In the genomic region with DNA sequence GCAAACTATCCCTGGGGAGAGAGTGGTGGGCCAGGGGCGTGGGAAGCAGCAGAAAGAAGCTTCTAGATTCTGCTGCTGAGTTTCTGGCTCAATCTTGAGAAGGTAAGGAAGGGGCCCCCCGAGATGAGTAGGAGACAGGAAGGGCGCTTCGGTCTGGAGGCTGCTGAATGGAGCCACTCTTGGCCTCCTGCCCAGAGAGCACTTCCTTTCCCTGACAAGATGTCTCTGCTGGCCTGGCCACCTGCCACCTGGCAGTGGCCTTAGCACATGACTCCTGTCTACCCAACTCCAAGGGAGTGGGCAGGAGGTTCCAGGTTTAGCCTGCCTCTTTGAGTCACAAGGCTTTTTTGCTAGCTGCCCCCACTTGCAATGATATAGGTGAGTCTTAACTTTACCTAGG, we compare ENCODE assay signal across 8 mouse cellular contexts. TPM values are rescaled to one million over a fixed set of nuclear protein-coding genes. Genes with fewer than 3 reads are reported as not detected.
DNase-seq lines count a peak whose midpoint lies in the region; ATAC-seq lines count a peak whose summit lies in the region.

No protein-coding gene starts in this region.

- no peak overlapping the region for H3K4me2 ChIP-seq in forebrain, embryonic 15.5 days (replicated peaks)
- peak overlapping the region; percentile 23; the same call in 1 of the 2 replicates for H3K4me2 ChIP-seq in intestine, embryonic 15.5 days (replicated peaks)

- 34% methylated on average over 4 of the region's 4 CpGs for WGBS in forebrain, embryonic 15.5 days
- WGBS in forebrain, embryonic 10.5 days, result 93% methylated on average over 4 of the region's 4 CpGs
- WGBS in intestine, embryonic 15.5 days, result 17% methylated on average over 4 of the region's 4 CpGs

- no peak for DNase-seq in forebrain, embryonic 10.5 days (ENCODE audit: extremely low spot score, low spot score)
- peak; percentile 85 for DNase-seq in cerebellum, adult 11 months
- DNase-seq in gastrocnemius, postnatal 36 days, result peak; percentile 51 to 64
- DNase-seq in left cerebral cortex, postnatal 10 days (ENCODE audit: extremely low spot score in 1 of 2, low spot score in 2 of 2), result peak; percentile 80 to 96
- peak; percentile 74 for DNase-seq in telencephalon, adult 2 months (ENCODE audit: low read depth, low spot score)

- no peaks in the 10 kb centered on the region for H3K27me3 ChIP-seq in forebrain, embryonic 15.5 days
- no peaks in the 10 kb centered on the region for H3K27me3 ChIP-seq in forebrain, embryonic 10.5 days (ENCODE audit: poor library complexity, severe bottlenecking)
- no peaks in the 10 kb centered on the region for H3K27me3 ChIP-seq in intestine, embryonic 15.5 days (replicated peaks)

- 0 out of 2 replicates have a peak, but pooled peaks have one; percentile 53 for ATAC-seq in forebrain, embryonic 15.5 days (replicated peaks)
- ATAC-seq in intestine, embryonic 15.5 days, result peak; percentile 39
- peak; percentile 75 for ATAC-seq in megakaryocyte-erythroid progenitor cell, adult 5-6 weeks (replicated peaks; ENCODE audit: low FRiP score, low TSS enrichment, poor library complexity, severe bottlenecking)

- intact Hi-C loops in gastrocnemius, postnatal 36 days (cut with DNase I), result no loop called here
- intact Hi-C loops in left cerebral cortex, postnatal 10 days (cut with DNase I), result no loop called here

- H3K36me3 ChIP-seq in forebrain, embryonic 15.5 days, result no peaks in the 10 kb centered on the region
- no peaks in the 10 kb centered on the region for H3K36me3 ChIP-seq in forebrain, embryonic 10.5 days (replicated peaks)
- H3K36me3 ChIP-seq in intestine, embryonic 15.5 days, result no peaks in the 10 kb centered on the region

- H3K27ac ChIP-seq in forebrain, embryonic 15.5 days (replicated peaks), result no peak overlapping the region
- H3K27ac ChIP-seq in forebrain, embryonic 10.5 days, result no peak overlapping the region
- 0 out of 2 replicates have a peak overlapping the region, but pooled peaks have one; percentile 6 for H3K27ac ChIP-seq in intestine, embryonic 15.5 days

- H3K4me1 ChIP-seq in forebrain, embryonic 15.5 days, result peaks cover 12% of the 10 kb centered on the region
- 0 out of 2 replicates have a peak, but pooled peaks cover 3% of the 10 kb centered on the region for H3K4me1 ChIP-seq in forebrain, embryonic 10.5 days
- peaks cover 35% of the 10 kb centered on the region for H3K4me1 ChIP-seq in intestine, embryonic 15.5 days (replicated peaks)

- no peak overlapping the region for H3K9ac ChIP-seq in forebrain, embryonic 15.5 days (replicated peaks)
- no peak overlapping the region for H3K9ac ChIP-seq in intestine, embryonic 15.5 days

- H3K9me3 ChIP-seq in forebrain, embryonic 15.5 days, result no peaks in the 10 kb centered on the region
- H3K9me3 ChIP-seq in forebrain, embryonic 10.5 days, result no peaks in the 10 kb centered on the region
- no peaks in the 10 kb centered on the region for H3K9me3 ChIP-seq in intestine, embryonic 15.5 days

- no peak overlapping the region for H3K4me3 ChIP-seq in forebrain, embryonic 15.5 days
- no peak overlapping the region for H3K4me3 ChIP-seq in forebrain, embryonic 10.5 days
- H3K4me3 ChIP-seq in intestine, embryonic 15.5 days (replicated peaks), result no peak overlapping the region

RNA-seq across cellular contexts. Expression of gene Zfp697, which starts 35.1 kb away (rescaled TPM):
- polyA plus RNA-seq in forebrain, embryonic 15.5 days (2015; fragmentation: Nextera tagmentation; extraction: Ambion mirVana), result 15.5 and 16.0 TPM in 2 replicates
- polyA plus RNA-seq in forebrain, embryonic 10.5 days (2016; fragmentation: Nextera tagmentation; extraction: Ambion mirVana), result 7.1 and 7.5 TPM in 2 replicates
- total RNA-seq in gastrocnemius, postnatal 36 days (2021), result under 1 TPM; 0.37 to 0.46 TPM
- 7.1 and 7.2 TPM in 2 replicates for polyA plus RNA-seq in intestine, embryonic 15.5 days (2015; fragmentation: Nextera tagmentation; extraction: Ambion mirVana)
- total RNA-seq in left cerebral cortex, postnatal 10 days (2021), result 10 to 100 TPM; 39.2 to 42.4 TPM
- total RNA-seq in megakaryocyte-erythroid progenitor cell, adult 5-6 weeks (2014; fragmentation: Nextera tagmentation), result not detected in 2 replicates
- total RNA-seq in megakaryocyte-erythroid progenitor cell, adult 5-6 weeks (2017), result 0.19 TPM in 1 of 2 replicates, not detected in the other

RNA-seq across cellular contexts. Expression of gene Gm4450, which starts 39.6 kb away (rescaled TPM):
- polyA plus RNA-seq in forebrain, embryonic 15.5 days (2015; fragmentation: Nextera tagmentation; extraction: Ambion mirVana), result not detected in 2 replicates
- polyA plus RNA-seq in forebrain, embryonic 10.5 days (2016; fragmentation: Nextera tagmentation; extraction: Ambion mirVana), result not detected in 2 replicates
- not detected for total RNA-seq in gastrocnemius, postnatal 36 days (2021)
- polyA plus RNA-seq in intestine, embryonic 15.5 days (2015; fragmentation: Nextera tagmentation; extraction: Ambion mirVana), result not detected in 2 replicates
- not detected for total RNA-seq in left cerebral cortex, postnatal 10 days (2021)
- total RNA-seq in megakaryocyte-erythroid progenitor cell, adult 5-6 weeks (2014; fragmentation: Nextera tagmentation), result not detected in 2 replicates
- not detected in 2 replicates for total RNA-seq in megakaryocyte-erythroid progenitor cell, adult 5-6 weeks (2017)

Comparison
In these comparisons a context has a peak if more than half of its experiments do, and no peak if none do; other contexts are left out.
1. RNA of gene Zfp697, which starts 35.1 kb away (total RNA-seq): 39.2 to 42.4 TPM in left cerebral cortex, postnatal 10 days; 0.37 to 0.46 TPM in gastrocnemius, postnatal 36 days and 0.19 TPM in megakaryocyte-erythroid progenitor cell, adult 5-6 weeks; every median in the first group is over 10 times any median in the second.
2. Peak in every context shown above with its lines, with median percentiles within 50 percentile points of each other: ATAC-seq.